Mouse (Mus musculus) heart, embryonic 10.5 days (tissue): ENCODE measurements around the gene Cspg4. TPM values are rescaled to one million over a fixed set of nuclear protein-coding genes. Genes with fewer than 3 reads are reported as not detected.
"Not testable (repeated sequence)": the region's sequence is repeated elsewhere in the genome, so short reads cannot be mapped to it uniquely, and the experiment has no call there.

Source experiments
- DNase-seq: peaks from one replicate; pipeline ENCODE4 v3.0.0-alpha.2; 2017; ENCODE audit warnings: low spot score
- H3K27ac ChIP-seq: fragments of 300-500 bp; sonication (generic); 2 replicates; pipeline ENCODE4 v1.5.1; 2016; ENCODE audit warnings: mild to moderate bottlenecking
- H3K27me3 ChIP-seq: fragments of 300-500 bp; sonication (generic); 2 replicates; pipeline ENCODE4 v1.6.1; 2016; ENCODE audit warnings: mild to moderate bottlenecking; ENCODE audit not compliant: poor library complexity, insufficient read depth, severe bottlenecking
- H3K36me3 ChIP-seq: fragments of 300-500 bp; sonication (generic); 2 replicates; pipeline ENCODE4 v1.6.1; 2016; ENCODE audit warnings: mild to moderate bottlenecking, moderate library complexity
- H3K4me1 ChIP-seq: fragments of 300-500 bp; sonication (generic); 2 replicates; pipeline ENCODE4 v1.6.1; 2016; ENCODE audit warnings: mild to moderate bottlenecking
- H3K4me3 ChIP-seq: fragments of 300-500 bp; sonication (generic); 2 replicates; pipeline ENCODE4 v1.5.1; 2016; ENCODE audit warnings: mild to moderate bottlenecking, moderate library complexity
- H3K9me3 ChIP-seq: fragments of 300-500 bp; sonication (generic); 2 replicates; pipeline ENCODE4 v1.6.1; 2016; ENCODE audit warnings: mild to moderate bottlenecking, moderate library complexity
- WGBS: fragments of 180-500 bp; shearing (Covaris S2); methylation state at CpG from one replicate; pipeline ENCODE4 v1.1.7; 2016; 5-methylcytosine and 5-hydroxymethylcytosine counted together
- polyA plus RNA-seq: library from polyadenylated mRNA; unstranded; fragments of >200 nt; fragmentation: Nextera tagmentation; extraction: Ambion mirVana; gene quantifications from 2 replicates; pipeline ENCODE4 v1.2.1, GENCODE M21; 2016

Cspg4 gene
- polyA plus RNA-seq, 1 experiment from 2014 or later: 22.5 TPM

- Histone ChIP-seq H3K9me3 (no peaks in the 10 kb centered on the region), H3K4me3 (no peak overlapping the region), H3K27me3 (no peaks in the 10 kb centered on the region), H3K27ac (0 out of 2 replicates have a peak overlapping the region, but pooled peaks have one; percentile 11), H3K36me3 (peaks cover 24% of the 10 kb centered on the region), H3K4me1 (peaks cover 26% of the 10 kb centered on the region)
- no peak for DNase-seq
- WGBS: 47% methylated on average over 9 of the region's 9 CpGs
These were observed 35.7 kb downstream of the Cspg4 start for GRCm38 (mm10) chr9:56900571-56900970.

- WGBS: 59% methylated on average over 8 of the region's 8 CpGs
- peaks cover 21% of the 10 kb centered on the region for H3K36me3 ChIP-seq
- no peak overlapping the region for H3K4me3 ChIP-seq
- H3K4me1 ChIP-seq: peaks cover 26% of the 10 kb centered on the region
- DNase-seq: no peak
- H3K27me3 ChIP-seq: no peaks in the 10 kb centered on the region
- no peaks in the 10 kb centered on the region for H3K9me3 ChIP-seq
- no peak overlapping the region for H3K27ac ChIP-seq
These were observed 36.4 kb downstream of the Cspg4 start for GRCm38 (mm10) chr9:56901187-56901586.

- Histone ChIP-seq H3K9me3 (no peaks in the 10 kb centered on the region), H3K27ac (no peak overlapping the region), H3K4me1 (peaks cover 26% of the 10 kb centered on the region), H3K27me3 (no peaks in the 10 kb centered on the region), H3K4me3 (no peak overlapping the region), H3K36me3 (no peaks in the 10 kb centered on the region)
- no peak for DNase-seq
- 72% methylated on average over 3 of the region's 3 CpGs for WGBS
These were observed 38.8 kb downstream of the Cspg4 start for GRCm38 (mm10) chr9:56903662-56904061.

GRCm38 (mm10) chr9:56907549-56907948 is 42.7 kb downstream of the Cspg4 start:
- Histone ChIP-seq H3K9me3 (no peaks in the 10 kb centered on the region), H3K36me3 (no peaks in the 10 kb centered on the region), H3K27ac (no peak overlapping the region; the same call in 1 of the 2 replicates), H3K27me3 (no peaks in the 10 kb centered on the region), H3K4me1 (peaks cover 12% of the 10 kb centered on the region; the same call in 1 of the 2 replicates), H3K4me3 (no peak overlapping the region)
- 63% methylated on average over 9 of the region's 9 CpGs for WGBS
- DNase-seq: no peak

GRCm38 (mm10) chr9:56909991-56910390 is 45.2 kb downstream of the Cspg4 start:
- H3K4me1 ChIP-seq: peaks cover 12% of the 10 kb centered on the region; the same call in 1 of the 2 replicates
- not testable (repeated sequence) for DNase-seq, H3K36me3 ChIP-seq, H3K27me3 ChIP-seq, H3K9me3 ChIP-seq, H3K4me3 ChIP-seq, H3K27ac ChIP-seq
- 40% methylated on average over 4 of the region's 4 CpGs for WGBS

- Histone ChIP-seq H3K4me3 (no peak overlapping the region), H3K4me1 (peaks cover 12% of the 10 kb centered on the region; the same call in 1 of the 2 replicates), H3K27me3 (no peaks in the 10 kb centered on the region), H3K36me3 (peaks cover 14% of the 10 kb centered on the region; the same call in 1 of the 2 replicates), H3K27ac (no peak overlapping the region), H3K9me3 (no peaks in the 10 kb centered on the region)
- 74% methylated on average over 1 of the region's 1 CpGs for WGBS
- DNase-seq: no peak
These were observed 46.2 kb downstream of the Cspg4 start for GRCm38 (mm10) chr9:56911017-56911416.

GRCm38 (mm10) chr9:56913991-56914390 is 49.2 kb downstream of the Cspg4 start:
- Histone ChIP-seq H3K9me3 (no peaks in the 10 kb centered on the region), H3K4me1 (peaks cover 6% of the 10 kb centered on the region; the same call in 1 of the 2 replicates), H3K27me3 (no peaks in the 10 kb centered on the region), H3K27ac (no peak overlapping the region), H3K4me3 (no peak overlapping the region), H3K36me3 (peaks cover 42% of the 10 kb centered on the region)
- no peak for DNase-seq
- 80% methylated on average over 9 of the region's 9 CpGs for WGBS

GRCm38 (mm10) chr9:56915116-56915515 is 50.3 kb downstream of the Cspg4 start:
- Histone ChIP-seq H3K4me1 (no peaks in the 10 kb centered on the region), H3K4me3 (no peak overlapping the region), H3K36me3 (peaks cover 52% of the 10 kb centered on the region), H3K27ac (no peak overlapping the region), H3K9me3 (no peaks in the 10 kb centered on the region), H3K27me3 (no peaks in the 10 kb centered on the region)
- 73% methylated on average over 1 of the region's 1 CpGs for WGBS
- DNase-seq: no peak

GRCm38 (mm10) chr9:56915695-56916410 is 51.0 kb downstream of the Cspg4 start:
- Histone ChIP-seq H3K27ac (no peak overlapping the region), H3K27me3 (no peaks in the 10 kb centered on the region), H3K4me3 (no peak overlapping the region), H3K4me1 (no peaks in the 10 kb centered on the region), H3K36me3 (peaks cover 59% of the 10 kb centered on the region), H3K9me3 (no peaks in the 10 kb centered on the region)
- 70% methylated on average over 5 of the region's 5 CpGs for WGBS
- no peak for DNase-seq

GRCm38 (mm10) chr9:56917131-56917530 is 52.3 kb downstream of the Cspg4 start:
- Histone ChIP-seq H3K27ac (no peak overlapping the region), H3K9me3 (no peaks in the 10 kb centered on the region), H3K4me3 (no peak overlapping the region), H3K27me3 (no peaks in the 10 kb centered on the region), H3K36me3 (peaks cover 71% of the 10 kb centered on the region), H3K4me1 (no peaks in the 10 kb centered on the region)
- WGBS: 75% methylated on average over 2 of the region's 2 CpGs
- no peak for DNase-seq

GRCm38 (mm10) chr9:56918466-56918865 is 53.6 kb downstream of the Cspg4 start:
- H3K4me1 ChIP-seq: peaks cover 8% of the 10 kb centered on the region
- DNase-seq: no peak
- H3K9me3 ChIP-seq: no peaks in the 10 kb centered on the region
- H3K4me3 ChIP-seq: no peak overlapping the region
- WGBS: 90% methylated on average over 13 of the region's 13 CpGs
- H3K27ac ChIP-seq: no peak overlapping the region
- no peaks in the 10 kb centered on the region for H3K27me3 ChIP-seq
- peaks cover 78% of the 10 kb centered on the region for H3K36me3 ChIP-seq

GRCm38 (mm10) chr9:56922746-56923145 is 57.9 kb downstream of the Cspg4 start:
- DNase-seq: no peak
- Histone ChIP-seq H3K4me3 (no peak overlapping the region), H3K9me3 (no peaks in the 10 kb centered on the region), H3K27ac (no peak overlapping the region), H3K27me3 (no peaks in the 10 kb centered on the region), H3K4me1 (peaks cover 46% of the 10 kb centered on the region), H3K36me3 (peaks cover 54% of the 10 kb centered on the region)
- WGBS: 87% methylated on average over 4 of the region's 4 CpGs

- WGBS: 49% methylated on average over 8 of the region's 8 CpGs
- Histone ChIP-seq H3K36me3 (peaks cover 42% of the 10 kb centered on the region), H3K4me1 (peaks cover 56% of the 10 kb centered on the region), H3K9me3 (no peaks in the 10 kb centered on the region), H3K4me3 (peak overlapping the region; percentile 79), H3K27me3 (no peaks in the 10 kb centered on the region), H3K27ac (peak overlapping the region; percentile 81)
- DNase-seq: no peak
These were observed 59.2 kb downstream of the Cspg4 start for GRCm38 (mm10) chr9:56923841-56924650.
